Mouse (Mus musculus) embryonic facial prominence, embryonic 14.5 days (tissue): ENCODE results near the gene Mroh9. TPM values are rescaled to one million over a fixed set of nuclear protein-coding genes. Genes with fewer than 3 reads are reported as not detected.
A peak's percentile ranks its signal among the peaks of the same experiment; 100 is the strongest.

Experiments used
- ATAC-seq: fragments of 200-750 bp; cut with Nextera tagmentation; 2 replicates; pipeline ENCODE4 v1.8.0; 2017; ENCODE audit warnings: low read depth, moderate number of reproducible peaks, moderate TSS enrichment
- DNase-seq: peaks from one replicate; pipeline ENCODE4 v3.0.0-alpha.2; 2015; ENCODE audit warnings: low spot score
- H3K27ac ChIP-seq: fragments of 300-500 bp; sonication (generic); replicated peaks from 2 replicates; pipeline ENCODE4 v1.5.1; 2014; ENCODE audit warnings: low read depth, mild to moderate bottlenecking, low read length, moderate library complexity
- H3K27me3 ChIP-seq: fragments of 300-500 bp; sonication (generic); replicated peaks from 2 replicates; pipeline ENCODE4 v1.6.1; 2014; ENCODE audit warnings: low read length; ENCODE audit not compliant: control insufficient read depth, insufficient read depth
- H3K36me3 ChIP-seq: fragments of 300-500 bp; sonication (generic); 2 replicates; pipeline ENCODE4 v1.6.1; 2014; ENCODE audit warnings: low read length, mixed read lengths; ENCODE audit not compliant: control insufficient read depth, insufficient read depth
- H3K4me1 ChIP-seq: fragments of 300-500 bp; sonication (generic); 2 replicates; pipeline ENCODE4 v1.6.1; 2014; ENCODE audit warnings: antibody characterized with exemption, low read length; ENCODE audit not compliant: control insufficient read depth, insufficient read depth
- H3K4me2 ChIP-seq: fragments of 300-500 bp; sonication (generic); 2 replicates; pipeline ENCODE4 v1.6.1; 2014; ENCODE audit warnings: low read depth, mild to moderate bottlenecking, low read length, moderate library complexity, mixed read lengths
- H3K4me3 ChIP-seq: fragments of 300-500 bp; sonication (generic); 2 replicates; pipeline ENCODE4 v1.5.1; 2014; ENCODE audit warnings: low read depth, mild to moderate bottlenecking, low read length
- H3K9ac ChIP-seq: fragments of 300-500 bp; sonication (generic); 2 replicates; pipeline ENCODE4 v1.6.1; 2014; ENCODE audit warnings: low read depth, mild to moderate bottlenecking, low read length, moderate library complexity, mixed read lengths
- H3K9me3 ChIP-seq: fragments of 300-500 bp; sonication (generic); 2 replicates; pipeline ENCODE4 v1.6.1; 2016; ENCODE audit warnings: low read length; ENCODE audit not compliant: control insufficient read depth
- WGBS: fragments of 180-500 bp; shearing (Covaris S2); extraction: QIAGEN DNeasy Blood & Tissue Kit; methylation state at CpG from one replicate; pipeline ENCODE4 v1.1.7; 2014; 5-methylcytosine and 5-hydroxymethylcytosine counted together
- polyA plus RNA-seq: library from polyadenylated mRNA; unstranded; fragments of >200 nt; fragmentation: Nextera tagmentation; extraction: Ambion mirVana; gene quantifications from 2 replicates; pipeline ENCODE4 v1.2.1, GENCODE M21; 2014

The Mroh9 gene
- 0.06 and 0.09 TPM in 2 replicates for polyA plus RNA-seq

DNA sequence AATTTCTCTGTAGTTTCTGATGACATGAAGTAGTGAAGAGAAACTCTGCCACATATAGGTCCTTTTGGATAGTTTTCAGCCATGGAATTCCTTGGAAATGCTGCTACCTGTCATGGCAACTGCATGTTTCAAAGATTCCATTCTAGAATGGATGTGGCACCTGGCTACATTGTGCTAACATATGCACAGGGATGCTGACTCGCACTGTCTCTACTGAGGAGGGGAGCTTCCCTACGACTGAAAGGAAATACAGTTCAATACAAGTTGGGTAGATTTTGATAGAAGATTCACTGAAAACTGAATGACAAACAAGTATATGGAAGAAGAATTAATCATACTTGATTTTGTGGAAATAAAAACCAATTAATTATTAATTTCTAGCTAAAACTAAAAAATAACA, at the start of gene Mroh9:
Gene Mroh9, minus strand, starts transcription at position 101 of the 400 bp plus-strand sequence.
- H3K36me3 ChIP-seq = no peaks in the 10 kb centered on the region
- 83% methylated on average over 2 of the region's 2 CpGs for WGBS
- H3K4me1 ChIP-seq = no peaks in the 10 kb centered on the region
- ATAC-seq = no peak
- no peaks in the 10 kb centered on the region for H3K27me3 ChIP-seq
- no peak within 1 kb of the TSS for H3K9ac ChIP-seq
- H3K4me3 ChIP-seq = no peak within 1 kb of the TSS
- no peak within 1 kb of the TSS for H3K27ac ChIP-seq
- no peak for DNase-seq
- no peaks in the 10 kb centered on the region for H3K9me3 ChIP-seq
- H3K4me2 ChIP-seq = no peak within 1 kb of the TSS

DNA sequence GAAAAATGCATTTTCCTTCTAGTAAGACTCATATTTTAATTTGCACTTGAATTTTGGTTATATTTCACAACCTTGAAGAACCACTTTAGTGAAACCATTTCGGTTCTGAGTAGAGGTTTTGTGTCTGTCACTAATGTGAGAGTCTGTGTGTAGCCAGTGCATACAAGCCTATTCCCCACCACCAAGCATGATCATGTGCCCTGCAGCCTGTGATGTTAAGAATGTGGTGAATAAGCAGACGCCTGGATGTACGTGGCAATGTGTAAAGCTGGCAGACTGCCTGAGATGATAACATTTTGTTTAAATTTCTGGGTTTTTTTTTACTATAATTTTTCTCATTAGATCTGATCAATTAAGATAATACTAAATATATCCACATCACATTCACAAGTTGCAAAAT, 44.5 kb upstream of the Mroh9 start:
- peak; percentile 63 for DNase-seq
- H3K4me2 ChIP-seq = no peak overlapping the region
- H3K9me3 ChIP-seq = no peaks in the 10 kb centered on the region
- no peaks in the 10 kb centered on the region for H3K36me3 ChIP-seq
- ATAC-seq = no peak
- WGBS = 24% methylated on average over 3 of the region's 3 CpGs
- no peak overlapping the region for H3K9ac ChIP-seq
- H3K4me3 ChIP-seq = no peak overlapping the region
- peaks cover 24% of the 10 kb centered on the region for H3K4me1 ChIP-seq
- no peaks in the 10 kb centered on the region for H3K27me3 ChIP-seq
- H3K27ac ChIP-seq = peak overlapping the region; percentile 65; the same call in 1 of the 2 replicates

DNA sequence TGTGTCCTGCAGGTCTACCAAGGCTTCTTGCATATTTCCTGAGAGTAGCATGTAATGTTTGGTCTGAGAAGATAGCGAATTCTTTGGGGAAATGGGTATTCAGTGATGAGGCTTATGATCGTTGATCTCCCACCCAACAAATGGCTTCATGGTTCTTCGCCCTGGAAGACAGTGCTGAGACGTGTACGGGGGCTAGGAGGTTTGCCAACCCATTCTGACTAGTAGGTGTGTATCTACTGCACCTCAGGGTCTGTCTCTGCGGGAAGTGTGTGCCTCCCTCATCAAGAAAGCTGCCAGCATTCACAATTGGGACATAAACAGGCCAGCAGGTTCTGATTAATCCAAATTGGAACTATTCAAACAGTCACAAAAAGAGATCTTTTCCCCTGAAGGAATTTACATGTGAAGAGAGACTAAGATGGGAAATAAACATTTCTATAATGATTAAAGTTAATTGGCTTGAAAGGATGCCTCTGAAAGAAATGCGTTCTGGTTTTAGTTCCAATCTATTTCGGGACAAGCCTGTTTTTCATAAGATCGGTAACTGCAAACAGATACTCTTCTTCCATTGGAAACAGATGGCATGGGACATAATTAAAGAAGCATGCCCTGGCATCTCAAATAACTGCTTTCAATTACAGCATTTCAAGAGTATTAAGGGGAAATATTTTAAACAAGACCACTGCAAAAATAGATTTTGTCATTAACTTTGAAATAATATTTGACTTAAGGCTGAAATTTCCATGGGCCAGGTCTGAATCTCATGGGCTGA, 43.8 kb upstream of the Mroh9 start:
- H3K4me3 ChIP-seq = no peak overlapping the region
- H3K9ac ChIP-seq = no peak overlapping the region
- DNase-seq = peak; percentile 92
- peak overlapping the region; percentile 59; the same call in 1 of the 2 replicates for H3K27ac ChIP-seq
- ATAC-seq = no peak
- WGBS = 37% methylated on average over 9 of the region's 9 CpGs
- H3K4me1 ChIP-seq = peaks cover 24% of the 10 kb centered on the region
- peak overlapping the region; percentile 16; the same call in 1 of the 2 replicates for H3K4me2 ChIP-seq
- H3K36me3 ChIP-seq = no peaks in the 10 kb centered on the region
- H3K9me3 ChIP-seq = no peaks in the 10 kb centered on the region
- no peaks in the 10 kb centered on the region for H3K27me3 ChIP-seq

- WGBS = 45% methylated on average over 7 of the region's 7 CpGs
- H3K36me3 ChIP-seq = no peaks in the 10 kb centered on the region
- DNase-seq = peak; percentile 89
- no peaks in the 10 kb centered on the region for H3K27me3 ChIP-seq
- H3K27ac ChIP-seq = peak overlapping the region; percentile 67
- no peaks in the 10 kb centered on the region for H3K9me3 ChIP-seq
- peak; percentile 89 for ATAC-seq
- H3K4me3 ChIP-seq = no peak overlapping the region
- H3K4me1 ChIP-seq = peaks cover 24% of the 10 kb centered on the region
- H3K4me2 ChIP-seq = no peak overlapping the region; the same call in 1 of the 2 replicates
- no peak overlapping the region for H3K9ac ChIP-seq
These were observed 40.9 kb upstream of the Mroh9 start for GRCm38 (mm10) chr1:163126175-163126881.

- Histone ChIP-seq H3K27ac (no peak overlapping the region), H3K4me3 (no peak overlapping the region), H3K27me3 (no peaks in the 10 kb centered on the region), H3K4me2 (no peak overlapping the region), H3K9ac (no peak overlapping the region), H3K36me3 (no peaks in the 10 kb centered on the region), H3K4me1 (peaks cover 11% of the 10 kb centered on the region), H3K9me3 (no peaks in the 10 kb centered on the region)
- no peak for ATAC-seq
- 86% methylated on average over 1 of the region's 1 CpGs for WGBS
- no peak for DNase-seq
These were observed 36.9 kb upstream of the Mroh9 start for GRCm38 (mm10) chr1:163122414-163122813.

DNA sequence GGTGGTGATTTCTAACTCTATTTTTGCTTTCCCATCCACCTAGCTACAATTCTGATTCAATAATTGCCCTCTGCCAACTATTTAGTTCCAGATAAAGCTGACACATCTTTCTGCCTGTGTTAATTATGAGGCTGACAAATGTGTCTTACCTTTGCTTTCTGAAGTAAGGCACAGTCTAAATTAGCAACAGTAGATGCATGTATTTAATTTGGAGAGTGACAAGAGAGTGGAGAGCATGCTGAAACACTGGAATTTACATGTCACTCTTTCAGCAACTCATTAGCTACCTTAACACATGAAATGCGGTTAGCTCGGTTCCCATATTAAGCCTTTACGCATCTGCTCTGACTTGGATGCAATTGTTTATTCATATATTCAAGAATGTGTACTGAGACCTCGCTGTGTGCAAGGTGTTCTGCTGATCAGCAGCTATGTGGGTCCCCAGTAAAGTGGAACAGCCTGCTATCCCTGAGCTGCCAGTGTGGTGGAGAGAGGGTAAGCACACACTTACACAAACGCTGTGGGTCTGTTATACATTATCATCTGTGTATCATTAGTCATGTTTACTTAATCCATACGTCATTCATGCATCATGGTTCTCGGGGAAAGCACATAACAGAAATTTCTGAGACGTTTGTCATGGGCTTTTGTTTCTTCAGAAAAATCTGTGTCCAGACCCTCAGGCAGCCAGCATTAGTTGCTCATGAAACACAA, 28.1 kb upstream of the Mroh9 start:
- WGBS = 40% methylated on average over 8 of the region's 8 CpGs
- Histone ChIP-seq H3K9me3 (no peaks in the 10 kb centered on the region), H3K4me2 (peak overlapping the region; percentile 20; the same call in 1 of the 2 replicates), H3K36me3 (no peaks in the 10 kb centered on the region), H3K27ac (peak overlapping the region; percentile 33; the same call in 1 of the 2 replicates), H3K4me1 (no peaks in the 10 kb centered on the region), H3K4me3 (no peak overlapping the region), H3K27me3 (no peaks in the 10 kb centered on the region), H3K9ac (no peak overlapping the region)
- ATAC-seq = no peak
- peak; percentile 55 for DNase-seq

DNA sequence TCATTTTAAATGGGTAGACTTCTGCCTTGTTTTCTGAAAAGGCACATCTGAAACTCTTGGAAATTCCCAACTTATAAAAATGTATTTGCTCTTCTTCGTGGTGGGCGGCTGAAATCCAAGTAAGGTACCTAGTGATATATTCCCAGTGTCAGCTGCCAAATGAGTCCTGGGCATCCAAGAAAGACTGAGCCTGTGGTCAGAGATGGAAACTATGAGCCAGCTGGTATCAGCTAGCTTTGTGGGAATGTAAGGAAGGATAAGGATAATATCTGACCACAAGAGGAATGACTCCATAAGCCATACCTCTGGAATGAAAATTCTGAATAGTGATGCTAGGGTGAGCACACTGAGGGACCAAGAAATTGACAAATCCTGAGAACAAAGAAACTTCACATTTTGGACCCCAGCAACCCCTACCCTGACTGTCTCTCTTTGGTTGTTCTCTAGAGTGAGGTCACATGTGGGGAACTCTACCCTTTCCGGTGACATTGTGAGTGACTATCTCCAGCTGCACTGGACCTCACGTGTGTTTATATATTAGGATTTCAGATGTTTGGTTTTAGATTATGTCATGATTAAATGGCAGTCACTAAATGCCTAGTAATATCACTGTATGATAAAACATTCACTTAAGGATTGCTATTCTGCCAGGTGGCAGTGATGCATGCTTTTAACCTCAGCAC, 27.2 kb upstream of the Mroh9 start:
- H3K36me3 ChIP-seq = no peaks in the 10 kb centered on the region
- DNase-seq (no peak), ATAC-seq (no peak)
- H3K27me3 ChIP-seq = no peaks in the 10 kb centered on the region
- H3K4me3 ChIP-seq = no peak overlapping the region
- H3K9me3 ChIP-seq = no peaks in the 10 kb centered on the region
- no peak overlapping the region for H3K4me2 ChIP-seq
- H3K9ac ChIP-seq = no peak overlapping the region
- H3K4me1 ChIP-seq = no peaks in the 10 kb centered on the region
- WGBS = 81% methylated on average over 4 of the region's 4 CpGs
- no peak overlapping the region for H3K27ac ChIP-seq

- no peaks in the 10 kb centered on the region for H3K4me1 ChIP-seq
- H3K27me3 ChIP-seq = no peaks in the 10 kb centered on the region
- H3K36me3 ChIP-seq = no peaks in the 10 kb centered on the region
- H3K4me3 ChIP-seq = no peak overlapping the region
- DNase-seq = no peak
- 43% methylated on average over 1 of the region's 1 CpGs for WGBS
- no peaks in the 10 kb centered on the region for H3K9me3 ChIP-seq
- H3K4me2 ChIP-seq = no peak overlapping the region
- H3K9ac ChIP-seq = no peak overlapping the region
- ATAC-seq = no peak
- no peak overlapping the region for H3K27ac ChIP-seq
These were observed 19.5 kb upstream of the Mroh9 start for GRCm38 (mm10) chr1:163104960-163105359.
